Mouse (Mus musculus) heart, embryonic 16.5 days (tissue): ENCODE data around the gene Wnk4. TPM values are rescaled to one million over a fixed set of nuclear protein-coding genes. Genes with fewer than 3 reads are reported as not detected.
A peak's percentile ranks its signal among the peaks of the same experiment; 100 is the strongest.

Source experiments
- ATAC-seq: fragments of 200-750 bp; cut with Nextera tagmentation; replicated peaks from 2 replicates; pipeline ENCODE4 v1.8.0; 2017; ENCODE audit warnings: moderate number of reproducible peaks; ENCODE audit not compliant: insufficient read depth, low FRiP score; ENCODE audit errors: extremely low read depth
- H3K27ac ChIP-seq: fragments of 300-500 bp; sonication (generic); 2 replicates; pipeline ENCODE4 v1.5.1; 2014; ENCODE audit warnings: mild to moderate bottlenecking, low read length, control low read depth, moderate library complexity
- H3K27me3 ChIP-seq: fragments of 300-500 bp; sonication (generic); 2 replicates; pipeline ENCODE4 v1.6.1; 2014; ENCODE audit warnings: low read length, mixed read lengths; ENCODE audit not compliant: control insufficient read depth, insufficient read depth
- H3K36me3 ChIP-seq: fragments of 300-500 bp; sonication (generic); 2 replicates; pipeline ENCODE4 v1.6.1; 2014; ENCODE audit not compliant: control insufficient read depth, insufficient read depth
- H3K4me1 ChIP-seq: fragments of 300-500 bp; sonication (generic); 2 replicates; pipeline ENCODE4 v1.6.1; 2014; ENCODE audit warnings: low read length, mixed read lengths; ENCODE audit not compliant: control insufficient read depth, insufficient read depth
- H3K4me2 ChIP-seq: fragments of 300-500 bp; sonication (generic); 2 replicates; pipeline ENCODE4 v1.6.1; 2014; ENCODE audit warnings: low read depth, mild to moderate bottlenecking, control low read depth, low read length
- H3K4me3 ChIP-seq: fragments of 300-500 bp; sonication (generic); 2 replicates; pipeline ENCODE4 v1.5.1; 2014; ENCODE audit warnings: mild to moderate bottlenecking, control low read depth, low read length
- H3K9ac ChIP-seq: fragments of 300-500 bp; sonication (generic); 2 replicates; pipeline ENCODE4 v1.6.1; 2014; ENCODE audit warnings: low read length, control low read depth
- H3K9me3 ChIP-seq: fragments of 300-500 bp; sonication (generic); replicated peaks from 2 replicates; pipeline ENCODE4 v1.6.1; 2016; ENCODE audit warnings: low read length; ENCODE audit not compliant: control insufficient read depth
- WGBS: fragments of 180-500 bp; shearing (Covaris S2); extraction: QIAGEN DNeasy Blood & Tissue Kit; methylation state at CpG from one replicate; pipeline ENCODE4 v1.1.7; 2014; 5-methylcytosine and 5-hydroxymethylcytosine counted together
- polyA plus RNA-seq: library from polyadenylated mRNA; unstranded; fragments of >200 nt; fragmentation: Nextera tagmentation; extraction: Ambion mirVana; gene quantifications from 2 replicates; pipeline ENCODE4 v1.2.1, GENCODE M21; 2015

Gene Wnk4
- polyA plus RNA-seq, 1 experiment from 2014 or later = 7.3 TPM

DNA sequence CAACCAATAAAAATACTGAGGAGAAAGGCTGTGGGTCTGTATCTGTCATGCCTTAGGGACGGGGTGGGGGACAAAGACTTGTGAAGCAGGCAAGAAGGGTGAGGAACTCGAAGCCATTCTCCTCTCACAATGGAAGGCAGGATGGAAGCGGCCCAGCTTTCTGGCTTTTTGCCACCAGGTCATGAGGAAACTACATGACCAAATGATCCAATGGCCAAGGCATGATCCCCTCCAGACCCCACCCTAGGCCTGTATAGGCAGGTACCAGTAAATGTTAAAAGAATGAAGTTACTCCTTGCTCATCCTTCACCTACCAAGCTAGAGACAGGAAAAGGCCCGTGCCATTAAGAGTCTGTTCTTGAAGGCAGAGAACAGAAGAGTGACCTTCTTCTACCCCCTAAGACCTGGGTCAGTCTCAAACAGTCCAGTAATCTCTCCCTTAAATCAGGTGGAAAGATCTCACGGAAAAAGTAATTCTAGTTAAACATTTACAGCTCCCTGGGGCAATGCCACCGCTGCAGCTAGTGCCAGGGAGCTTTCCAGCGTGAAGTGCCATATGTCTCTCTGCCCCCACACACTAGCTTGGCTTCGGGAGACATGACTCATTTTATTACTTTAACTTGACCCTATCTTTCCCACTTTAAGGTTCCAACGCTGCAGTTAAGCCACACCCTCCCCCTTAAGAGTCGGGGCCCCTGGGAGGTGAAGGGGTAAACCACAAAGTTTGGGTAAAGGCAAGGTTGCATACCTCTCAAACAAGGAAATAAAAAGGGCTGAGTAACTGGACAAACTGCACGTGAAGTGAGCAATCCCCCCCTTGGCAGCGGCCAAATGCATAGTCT is 17.2 kb downstream of the Wnk4 start:
- Histone ChIP-seq H3K27ac (no peak overlapping the region), H3K27me3 (no peaks in the 10 kb centered on the region), H3K9me3 (no peaks in the 10 kb centered on the region), H3K4me1 (peaks cover 18% of the 10 kb centered on the region), H3K4me2 (peak overlapping the region; percentile 84), H3K36me3 (no peaks in the 10 kb centered on the region), H3K4me3 (peak overlapping the region; percentile 89), H3K9ac (peak overlapping the region; percentile 94)
- no peak for ATAC-seq
- WGBS = 64% methylated on average over 12 of the region's 12 CpGs

GRCm38 (mm10) chr11:101278223-101279192 is 18.1 kb downstream of the Wnk4 start, which contains the start of the genes Cntd1 and Coa3:
Cntd1 (plus strand) TSS chr11:101279012.
Coa3 (minus strand) TSS chr11:101279114.
- Histone ChIP-seq H3K27me3 (no peaks in the 10 kb centered on the region), H3K4me1 (peaks cover 18% of the 10 kb centered on the region), H3K4me3 (peak within 1 kb of the TSS; percentile 89), H3K27ac (peak within 1 kb of the TSS; percentile 77), H3K9me3 (no peaks in the 10 kb centered on the region), H3K9ac (peak within 1 kb of the TSS; percentile 94), H3K4me2 (peak within 1 kb of the TSS; percentile 84), H3K36me3 (no peaks in the 10 kb centered on the region)
- 7% methylated on average over 45 of the region's 45 CpGs for WGBS
- peak; percentile 96 for ATAC-seq

DNA sequence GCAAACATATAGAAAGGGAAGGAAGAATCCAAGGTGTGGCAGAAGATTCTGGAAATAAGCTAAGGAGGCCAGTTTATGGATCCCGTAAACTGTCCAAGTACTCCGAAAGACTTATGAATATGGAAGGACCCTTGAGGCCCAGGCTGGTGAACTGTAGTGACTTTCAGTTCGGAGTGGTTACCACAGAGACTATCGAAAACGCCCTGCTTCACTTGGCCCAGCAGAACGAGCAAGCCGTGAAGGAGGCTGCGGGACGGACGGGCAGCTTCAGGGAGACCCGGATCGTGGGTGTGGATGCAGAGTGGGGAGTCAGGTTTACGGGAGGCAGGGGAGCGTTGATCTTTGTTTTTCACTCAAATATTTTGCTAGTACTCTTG is 18.8 kb downstream of the Wnk4 start:
- 0 out of 2 replicates have a peak, but pooled peaks have one; percentile 15 for ATAC-seq
- Histone ChIP-seq H3K27ac (no peak overlapping the region), H3K4me2 (peak overlapping the region; percentile 84), H3K4me3 (peak overlapping the region; percentile 89), H3K9ac (peak overlapping the region; percentile 46), H3K27me3 (no peaks in the 10 kb centered on the region), H3K9me3 (no peaks in the 10 kb centered on the region), H3K4me1 (peaks cover 18% of the 10 kb centered on the region), H3K36me3 (no peaks in the 10 kb centered on the region)
- WGBS = 56% methylated on average over 14 of the region's 14 CpGs

DNA sequence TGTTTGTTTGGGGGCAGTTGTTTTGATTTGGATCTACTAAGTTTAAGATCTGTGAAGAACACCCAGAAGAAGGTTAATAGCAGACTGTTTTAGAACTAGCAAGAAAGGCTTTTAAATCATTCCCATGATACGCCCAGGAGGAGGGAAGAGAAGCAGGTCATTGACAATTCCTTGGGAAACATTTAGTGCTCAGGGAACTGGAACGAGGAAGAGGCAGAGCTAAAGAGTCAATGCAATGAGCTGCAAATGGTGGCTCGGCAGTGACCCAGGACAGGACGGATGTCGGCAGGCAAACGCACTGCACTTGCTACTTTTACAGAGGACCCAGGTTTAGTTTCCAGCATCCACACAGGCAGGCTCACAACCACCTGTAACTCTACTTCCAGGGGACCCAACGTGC is 20.5 kb downstream of the Wnk4 start:
- no peak overlapping the region for H3K9ac ChIP-seq
- H3K4me2 ChIP-seq = no peak overlapping the region
- H3K27ac ChIP-seq = no peak overlapping the region
- no peaks in the 10 kb centered on the region for H3K36me3 ChIP-seq
- no peaks in the 10 kb centered on the region for H3K9me3 ChIP-seq
- H3K4me1 ChIP-seq = peaks cover 18% of the 10 kb centered on the region
- no peaks in the 10 kb centered on the region for H3K27me3 ChIP-seq
- WGBS = 46% methylated on average over 7 of the region's 7 CpGs
- no peak overlapping the region for H3K4me3 ChIP-seq
- ATAC-seq = no peak

DNA sequence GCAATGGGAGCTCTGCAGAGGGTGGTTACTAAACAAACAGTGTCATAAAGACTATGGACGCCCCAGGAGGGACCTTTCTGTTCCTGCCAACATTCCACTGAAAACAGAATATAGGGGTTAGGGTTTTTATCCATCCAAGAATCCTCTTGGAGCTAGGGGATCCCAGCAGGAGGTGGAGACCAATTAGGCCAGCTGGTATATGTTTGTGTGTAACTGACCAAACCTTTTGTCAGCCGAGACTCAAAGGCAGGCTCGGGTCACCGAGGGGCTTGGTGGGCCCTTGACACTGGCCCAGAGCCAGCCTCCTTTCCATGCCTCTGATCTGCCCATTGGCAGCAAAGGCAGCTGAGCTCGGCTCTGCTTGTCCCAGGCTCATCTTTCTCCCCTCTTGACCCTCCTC is 22.5 kb downstream of the Wnk4 start:
- H3K27ac ChIP-seq = no peak overlapping the region
- WGBS = 32% methylated on average over 5 of the region's 5 CpGs
- H3K4me3 ChIP-seq = no peak overlapping the region
- H3K36me3 ChIP-seq = peaks cover 8% of the 10 kb centered on the region
- no peak for ATAC-seq
- H3K9ac ChIP-seq = no peak overlapping the region
- H3K4me1 ChIP-seq = peaks cover 7% of the 10 kb centered on the region
- no peaks in the 10 kb centered on the region for H3K9me3 ChIP-seq
- no peak overlapping the region for H3K4me2 ChIP-seq
- no peaks in the 10 kb centered on the region for H3K27me3 ChIP-seq

DNA sequence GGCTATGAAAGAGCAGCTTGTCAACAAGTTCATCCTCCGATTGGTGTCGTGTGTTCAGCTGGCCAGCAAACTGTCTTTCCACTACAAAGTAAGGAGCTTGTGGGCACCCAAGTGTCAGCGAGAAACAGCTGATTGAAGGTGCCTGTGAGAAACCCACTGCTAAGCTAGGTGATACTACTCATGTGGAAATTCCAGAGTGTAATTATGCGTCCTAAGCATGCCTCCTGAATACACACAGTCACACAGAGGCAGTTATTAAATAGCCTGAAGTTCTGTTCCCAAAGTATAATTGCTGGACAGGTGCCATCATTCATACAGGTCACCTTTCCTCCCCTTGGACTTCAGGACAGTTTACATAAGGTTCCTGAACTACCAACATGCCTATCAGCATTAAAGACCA is 23.4 kb downstream of the Wnk4 start:
- no peak for ATAC-seq
- Histone ChIP-seq H3K27ac (no peak overlapping the region), H3K36me3 (peaks cover 17% of the 10 kb centered on the region), H3K4me2 (no peak overlapping the region), H3K4me1 (0 out of 2 replicates have a peak, but pooled peaks cover 3% of the 10 kb centered on the region), H3K27me3 (no peaks in the 10 kb centered on the region), H3K4me3 (no peak overlapping the region), H3K9ac (no peak overlapping the region), H3K9me3 (no peaks in the 10 kb centered on the region)
- WGBS = 56% methylated on average over 4 of the region's 4 CpGs

DNA sequence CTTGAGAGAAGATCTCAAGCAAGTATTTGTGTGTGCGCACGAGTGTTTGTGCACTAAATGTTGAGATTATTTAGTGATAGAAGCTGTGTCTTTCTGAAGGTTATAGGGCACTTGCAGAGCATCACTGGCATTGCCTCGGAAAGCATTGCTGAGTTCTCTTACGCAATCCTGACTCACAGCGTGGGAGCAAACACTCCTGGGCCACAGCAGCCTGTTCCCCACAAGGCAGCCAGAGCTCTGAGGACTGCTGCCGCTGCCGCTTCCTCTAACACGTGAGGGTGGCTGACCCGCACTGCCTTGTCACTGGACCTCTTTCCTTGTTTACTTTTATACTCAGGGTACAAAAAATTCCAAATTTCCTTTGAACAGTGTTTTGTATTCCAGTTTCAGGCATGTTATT is 26.9 kb downstream of the Wnk4 start:
- H3K4me2 ChIP-seq = no peak overlapping the region
- 81% methylated on average over 9 of the region's 9 CpGs for WGBS
- H3K9me3 ChIP-seq = no peaks in the 10 kb centered on the region
- no peak for ATAC-seq
- no peak overlapping the region for H3K4me3 ChIP-seq
- no peak overlapping the region for H3K9ac ChIP-seq
- H3K27ac ChIP-seq = no peak overlapping the region
- H3K36me3 ChIP-seq = peaks cover 40% of the 10 kb centered on the region
- H3K27me3 ChIP-seq = no peaks in the 10 kb centered on the region
- H3K4me1 ChIP-seq = no peaks in the 10 kb centered on the region

- WGBS = 94% methylated on average over 8 of the region's 8 CpGs
- Histone ChIP-seq H3K27ac (no peak overlapping the region), H3K4me1 (no peaks in the 10 kb centered on the region), H3K4me3 (no peak overlapping the region), H3K36me3 (peaks cover 61% of the 10 kb centered on the region), H3K9ac (no peak overlapping the region), H3K4me2 (no peak overlapping the region), H3K9me3 (no peaks in the 10 kb centered on the region), H3K27me3 (no peaks in the 10 kb centered on the region)
- ATAC-seq = no peak
These were observed 30.9 kb downstream of the Wnk4 start for GRCm38 (mm10) chr11:101291231-101291630.
